Mouse (Mus musculus) bone marrow, adult 2 months (tissue): ENCODE results near the gene Lpcat1. TPM values are rescaled to one million over a fixed set of nuclear protein-coding genes. Genes with fewer than 3 reads are reported as not detected.
A peak's percentile ranks its signal among the peaks of the same experiment; 100 is the strongest.

Experiments
- H3K27ac ChIP-seq: fragments of 200-500 bp; 2 replicates; pipeline ENCODE4 v1.5.1; 2012; ENCODE audit warnings: low read depth, mild to moderate bottlenecking, control low read depth, inconsistent platforms, low read length; ENCODE audit not compliant: control insufficient read depth, poor library complexity, insufficient read depth
- H3K4me1 ChIP-seq: fragments of 200-500 bp; 2 replicates; pipeline ENCODE4 v1.6.1; 2011; ENCODE audit warnings: low read length; ENCODE audit not compliant: control insufficient read depth, insufficient read depth
- H3K4me3 ChIP-seq: fragments of 200-500 bp; replicated peaks from 2 replicates; pipeline ENCODE3; 2011; ENCODE audit warnings: mild to moderate bottlenecking, low read depth, low read length, control low read depth; ENCODE audit not compliant: control insufficient read depth
- CTCF ChIP-seq: fragments of 200-500 bp; IDR thresholded peaks from 2 replicates; pipeline ENCODE4 v1.5.1; 2011; ENCODE audit warnings: low read length, control low read depth; ENCODE audit not compliant: control insufficient read depth, insufficient read depth
- POLR2A ChIP-seq: fragments of 200-500 bp; IDR thresholded peaks from 2 replicates; pipeline ENCODE4 v1.6.1; 2011; ENCODE audit warnings: low read depth, mild to moderate bottlenecking, control low read depth, low read length, borderline replicate concordance; ENCODE audit not compliant: control insufficient read depth
- WGBS: fragments of 180-500 bp; shearing (Covaris S2); methylation state at CpG from one replicate; pipeline ENCODE4 v1.1.7; 2018; 5-methylcytosine and 5-hydroxymethylcytosine counted together
- polyA plus RNA-seq: library from polyadenylated mRNA; stranded (reverse); fragments of >200 nt; gene quantifications from 2 replicates; pipeline ENCODE4 v1.2.4, GENCODE M21; 2011; ENCODE audit warnings: low replicate concordance; ENCODE audit not compliant: missing spikeins, insufficient read depth, insufficient read length

Lpcat1 gene
- polyA plus RNA-seq, 1 experiment: 108 TPM

DNA sequence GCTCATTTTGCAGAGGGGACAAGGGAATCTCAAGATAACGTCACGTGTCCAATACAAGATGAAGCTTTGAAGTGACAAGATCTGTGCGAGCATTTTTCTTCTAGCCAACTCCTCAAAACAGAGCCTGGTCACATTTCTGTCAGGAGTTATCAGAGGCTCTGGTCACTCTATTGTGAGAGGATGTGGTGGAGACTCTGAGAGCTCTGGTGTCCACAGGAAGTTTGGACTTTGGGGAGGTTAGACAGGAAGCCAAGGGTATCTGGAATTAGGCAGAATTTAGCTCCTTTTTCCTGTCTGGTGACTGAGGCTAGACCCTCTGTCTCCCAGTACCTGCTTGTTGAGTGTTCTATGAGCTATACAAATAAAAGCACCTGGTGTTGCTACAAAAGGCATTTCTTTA is 586 bp upstream of the Lpcat1 start:
- Histone ChIP-seq H3K27ac (no peak overlapping the region; the same call in 1 of the 2 replicates), H3K4me1 (peaks cover 6% of the 10 kb centered on the region), H3K4me3 (no peak overlapping the region)
- no peak for TF ChIP-seq CTCF
- TF ChIP-seq POLR2A: no peak
- 82% methylated on average over 3 of the region's 3 CpGs for WGBS

DNA sequence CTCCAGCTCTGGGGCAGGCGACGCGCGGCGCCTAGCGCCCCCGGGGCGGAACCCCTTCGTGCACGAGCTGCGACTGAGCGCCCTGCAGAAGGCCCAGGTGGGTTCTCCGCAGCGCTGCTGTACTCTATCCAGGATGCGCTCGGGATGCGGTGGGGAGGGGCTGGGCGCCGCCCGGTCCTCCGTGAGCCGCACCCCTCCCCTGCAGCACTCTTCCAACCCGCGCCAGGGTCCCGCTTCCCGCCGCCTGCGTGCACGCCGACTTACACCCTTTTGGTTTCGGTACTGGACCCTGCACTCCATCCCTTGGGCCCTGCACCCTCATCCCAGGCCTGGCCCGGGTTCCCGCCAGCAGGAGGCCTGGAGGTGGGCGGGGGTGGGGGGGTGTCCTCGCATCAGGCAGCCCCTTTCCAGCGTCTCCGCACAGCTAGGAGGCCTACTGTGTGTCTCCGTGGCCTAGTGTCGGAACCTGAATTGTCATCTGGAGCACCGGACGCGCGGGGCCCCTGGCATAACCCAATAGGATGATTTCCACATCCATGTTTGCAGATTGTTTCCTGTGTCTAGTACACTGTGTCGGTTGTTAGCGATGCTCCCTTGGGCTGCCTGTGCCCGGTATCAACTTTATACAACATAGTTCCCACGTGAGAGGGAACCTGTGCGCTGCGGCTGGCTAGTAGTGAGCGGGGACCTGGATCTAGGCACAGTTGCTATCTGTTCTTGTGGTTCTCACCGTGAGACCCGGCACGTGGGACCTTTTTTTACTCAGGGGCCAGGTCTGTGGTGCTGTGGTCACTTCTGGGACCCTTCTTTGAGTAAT is 632 bp downstream of the Lpcat1 start:
- H3K4me1 ChIP-seq: peaks cover 6% of the 10 kb centered on the region
- peak overlapping the region; percentile 94 for H3K4me3 ChIP-seq
- WGBS: under 1% methylated on average over 53 of the region's 53 CpGs
- TF ChIP-seq CTCF: no peak
- peak overlapping the region; percentile 94 for H3K27ac ChIP-seq

DNA sequence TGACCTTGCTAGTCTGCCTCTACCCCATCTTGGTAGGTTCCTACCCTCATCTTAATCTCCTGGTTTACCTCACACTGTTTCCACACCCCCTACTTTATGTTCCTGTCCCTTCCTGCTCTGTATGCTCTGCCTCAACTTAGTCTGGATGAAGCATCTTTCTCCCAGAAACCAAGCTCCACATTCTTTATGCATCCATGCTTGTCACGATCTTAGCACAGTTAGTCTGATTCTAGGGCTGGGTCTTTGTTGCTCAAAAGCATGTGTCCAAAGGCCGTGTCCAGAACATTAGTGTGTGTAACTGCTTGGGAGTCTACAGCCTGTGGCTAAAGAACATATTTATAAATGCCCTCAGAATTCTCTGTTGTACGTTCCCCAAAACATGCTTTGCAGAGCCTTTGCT is 1.8 kb downstream of the Lpcat1 start:
- Histone ChIP-seq H3K27ac (peak overlapping the region; percentile 44; the same call in 1 of the 2 replicates), H3K4me1 (peaks cover 8% of the 10 kb centered on the region), H3K4me3 (peak overlapping the region; percentile 80)
- TF ChIP-seq POLR2A (no peak), CTCF (no peak)
- 49% methylated on average over 3 of the region's 3 CpGs for WGBS

DNA sequence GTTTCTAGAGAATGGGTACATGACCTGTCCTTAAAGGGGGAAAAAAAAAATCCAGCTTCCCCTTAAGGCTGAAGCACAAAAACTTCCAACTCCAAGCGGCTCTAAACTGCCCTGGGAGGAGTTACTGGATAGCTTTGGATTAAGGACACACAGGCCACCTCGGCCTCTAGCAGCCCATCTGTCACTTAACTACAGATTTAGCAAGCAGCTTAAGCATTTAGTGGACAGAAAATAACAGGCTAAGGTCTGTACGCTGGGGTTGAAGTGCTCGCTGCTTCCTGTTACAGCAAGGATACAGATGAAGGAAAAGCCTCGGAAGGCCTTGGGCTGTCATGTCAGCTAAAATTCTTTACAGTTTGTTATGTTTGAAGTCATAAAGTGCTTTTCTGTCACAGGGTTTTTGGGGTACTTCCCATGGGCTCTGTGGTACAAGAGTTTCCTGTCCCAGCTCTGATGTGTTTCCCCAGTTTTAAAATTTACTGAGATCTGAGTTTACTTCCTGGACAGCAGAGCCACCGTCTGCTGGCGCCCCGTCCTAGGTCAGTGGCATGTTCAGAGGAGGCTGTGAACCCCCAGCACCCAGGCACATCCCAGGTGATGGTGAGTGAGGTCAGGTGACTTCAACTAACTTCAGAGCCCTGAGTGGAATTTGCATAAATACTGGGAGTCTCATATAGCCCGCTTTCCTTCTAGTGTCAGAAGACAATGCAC is 2.4 kb downstream of the Lpcat1 start:
- Histone ChIP-seq H3K27ac (peak overlapping the region; percentile 32), H3K4me3 (peak overlapping the region; percentile 47), H3K4me1 (peaks cover 8% of the 10 kb centered on the region)
- WGBS: 31% methylated on average over 9 of the region's 9 CpGs
- no peak for TF ChIP-seq CTCF
- no peak for TF ChIP-seq POLR2A

DNA sequence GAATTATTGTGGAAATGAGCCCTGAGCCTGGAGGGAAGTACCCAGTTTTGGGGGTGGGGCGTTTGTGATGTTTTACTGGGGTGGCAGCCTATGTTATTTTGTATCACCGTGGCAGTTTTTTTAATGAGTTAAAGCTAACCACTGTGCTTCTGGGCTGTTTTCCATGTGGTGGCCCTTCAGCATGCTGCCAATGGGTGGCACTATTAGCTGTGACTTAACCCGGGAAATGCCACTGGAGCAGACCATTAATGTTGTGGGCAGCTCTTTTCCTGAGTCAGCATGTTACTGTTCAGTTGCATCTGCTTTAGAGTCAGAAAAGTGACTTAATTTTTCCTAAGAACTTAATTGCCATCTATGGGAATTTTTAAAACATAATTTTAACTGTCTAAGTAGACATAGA is 5.5 kb downstream of the Lpcat1 start:
- no peak overlapping the region; the same call in 1 of the 2 replicates for H3K27ac ChIP-seq
- peaks cover 19% of the 10 kb centered on the region for H3K4me1 ChIP-seq
- TF ChIP-seq CTCF: peak; percentile 39; the same call in 1 of the 2 replicates
- TF ChIP-seq POLR2A: no peak

DNA sequence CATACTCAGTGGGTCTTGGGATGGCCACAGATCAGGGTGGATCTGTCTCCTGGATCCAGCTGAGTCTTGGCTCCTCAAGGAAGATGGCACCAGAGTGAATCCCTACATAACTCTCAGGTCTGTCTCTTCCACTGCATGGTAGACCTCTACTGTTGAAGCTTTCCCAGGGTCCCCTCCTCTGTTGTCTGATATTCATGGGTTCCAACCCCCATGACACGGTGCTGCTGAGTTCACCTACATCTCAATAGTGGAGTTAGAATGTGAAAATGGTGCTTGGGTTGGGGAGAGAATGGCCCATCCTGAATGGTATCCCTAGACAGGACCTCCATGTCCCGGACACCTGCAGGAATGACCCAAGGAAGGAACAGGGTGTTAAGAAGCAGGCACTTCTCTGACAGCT is 6.7 kb downstream of the Lpcat1 start:
- peaks cover 20% of the 10 kb centered on the region for H3K4me1 ChIP-seq
- peak overlapping the region; percentile 75 for H3K27ac ChIP-seq
- no peak for TF ChIP-seq CTCF
- TF ChIP-seq POLR2A: no peak
- H3K4me3 ChIP-seq: no peak overlapping the region
- WGBS: 95% methylated on average over 2 of the region's 2 CpGs

More for the DNA sequence above, 5.5 kb downstream of the Lpcat1 start:
- 39% methylated on average over 3 of the region's 3 CpGs for WGBS
- H3K4me3 ChIP-seq: no peak overlapping the region

DNA sequence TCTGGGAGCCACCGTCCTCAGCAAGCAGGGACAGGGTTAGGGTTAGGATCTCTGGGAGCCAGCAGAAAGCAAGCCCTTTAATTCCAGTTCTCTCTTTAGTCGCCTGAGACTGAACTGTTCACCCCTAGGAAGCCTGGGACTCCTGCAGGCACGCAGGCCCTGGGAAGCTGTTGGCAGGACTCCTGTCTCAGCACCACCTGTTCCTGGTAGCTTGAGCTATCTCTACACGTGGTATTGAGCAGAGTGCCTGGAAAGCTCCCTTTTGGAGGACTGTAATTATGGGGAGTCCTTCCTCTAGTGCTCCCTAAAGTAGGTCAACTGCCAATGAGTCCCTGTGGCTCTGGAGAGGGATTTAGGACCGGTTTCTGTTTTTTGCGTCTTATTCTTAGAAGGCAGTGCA is 7.2 kb downstream of the Lpcat1 start:
- peaks cover 20% of the 10 kb centered on the region for H3K4me1 ChIP-seq
- no peak for TF ChIP-seq CTCF
- no peak for TF ChIP-seq POLR2A
- peak overlapping the region; percentile 75 for H3K27ac ChIP-seq
- no peak overlapping the region for H3K4me3 ChIP-seq
- 80% methylated on average over 6 of the region's 6 CpGs for WGBS

DNA sequence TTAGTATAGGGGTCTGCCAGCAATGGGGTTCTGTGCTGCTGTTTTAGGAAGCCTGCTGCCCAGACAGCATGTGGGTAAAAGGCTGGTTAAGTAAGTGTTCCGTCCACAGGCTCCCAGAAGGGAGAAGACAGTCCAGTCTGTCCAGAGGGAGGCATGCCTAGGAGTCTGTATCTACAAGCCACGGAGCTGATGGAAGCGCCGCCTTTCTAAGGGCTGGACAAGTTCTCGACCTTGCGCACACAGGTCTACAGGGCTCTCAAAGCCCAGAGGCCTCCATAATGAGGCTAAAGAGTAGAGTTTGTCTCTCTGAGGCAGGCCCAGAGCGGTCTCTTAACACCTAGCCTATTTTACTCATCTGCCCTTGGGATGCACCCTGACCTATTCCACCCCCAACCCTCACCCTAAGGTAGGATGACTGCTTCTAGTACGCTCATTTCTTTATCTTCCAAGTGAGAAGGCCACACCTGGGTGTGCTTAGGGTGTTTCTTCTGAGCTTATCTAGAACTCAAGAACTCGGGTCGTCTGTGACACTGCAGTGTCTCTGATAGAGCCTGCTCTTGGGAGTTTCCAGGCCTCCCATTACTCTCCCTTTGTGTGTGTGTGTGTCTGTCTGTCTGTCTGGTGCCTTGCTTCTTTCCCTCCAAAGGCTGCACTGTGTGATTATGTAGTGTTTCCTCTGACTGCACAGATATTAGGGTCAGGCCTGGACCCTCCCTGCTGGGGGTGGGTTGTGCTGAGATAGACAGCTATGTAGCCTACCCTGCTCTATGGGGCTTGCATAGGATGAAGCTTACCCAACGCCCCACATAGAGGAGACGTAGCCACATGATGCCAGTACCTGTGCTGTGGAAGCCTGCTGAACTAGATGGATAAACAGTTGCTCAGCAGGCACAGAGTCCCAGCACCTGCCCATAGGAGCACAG is 8.3 kb downstream of the Lpcat1 start:
- WGBS: 62% methylated on average over 12 of the region's 12 CpGs
- TF ChIP-seq CTCF (no peak), POLR2A (no peak)
- Histone ChIP-seq H3K4me3 (no peak overlapping the region), H3K4me1 (peaks cover 16% of the 10 kb centered on the region), H3K27ac (peak overlapping the region; percentile 84)
